Mouse (Mus musculus) liver, postnatal 0 days (tissue): ENCODE results near the gene Rbpjl.

ENCODE experiments used
- CTCF ChIP-seq: sonication (generic); IDR thresholded peaks from 2 replicates; pipeline ENCODE4 v1.5.1; 2016; ENCODE audit warnings: antibody characterized with exemption, low read depth
- EP300 ChIP-seq: IDR thresholded peaks from 2 replicates; pipeline ENCODE4 v1.6.1; 2016; ENCODE audit warnings: antibody characterized with exemption, low read depth, mild to moderate bottlenecking

- no peak for TF ChIP-seq CTCF
- TF ChIP-seq EP300: no peak
Observed at GRCm38 (mm10) chr2:164441731-164442130, 38.8 kb downstream of the Rbpjl start.
